Mouse (Mus musculus): ENCODE results near the gene Olfr686. TPM values are rescaled to one million over a fixed set of nuclear protein-coding genes. Genes with fewer than 3 reads are reported as not detected.

The Olfr686 gene
- not detected for total RNA-seq (2021)
- long read RNA-seq, experiment 1, result 0 reads
- long read RNA-seq, experiment 2, result 0 reads

- DNase-seq, result no peak
- intact Hi-C loops (cut with DNase I), result no loop called here
Measured at GRCm38 (mm10) chr7:105207385-105207784, at the start of gene Olfr686. TSS of gene Olfr686 (minus strand) at chr7:105207485.

GRCm38 (mm10) chr7:105256656-105257055 lies 49.4 kb upstream of the Olfr686 start:
- intact Hi-C loops (cut with DNase I), result no loop called here
- DNase-seq, result no peak

- intact Hi-C loops (cut with DNase I), result no loop called here
Measured at GRCm38 (mm10) chr7:105248197-105248596, 40.9 kb upstream of the Olfr686 start.

GRCm38 (mm10) chr7:105247671-105248070 lies 40.4 kb upstream of the Olfr686 start:
- DNase-seq, result no peak
- intact Hi-C loops (cut with DNase I), result no loop called here

More at GRCm38 (mm10) chr7:105248197-105248596, 40.9 kb upstream of the Olfr686 start:
- DNase-seq, result no peak

- no peak for DNase-seq
- intact Hi-C loops (cut with DNase I), result no loop called here
Measured at GRCm38 (mm10) chr7:105229386-105229785, 22.1 kb upstream of the Olfr686 start.

GRCm38 (mm10) chr7:105228138-105228537 lies 20.9 kb upstream of the Olfr686 start:
- DNase-seq, result no peak
- intact Hi-C loops (cut with DNase I), result no loop called here

- intact Hi-C loops (cut with DNase I), result no loop called here
- no peak for DNase-seq
Measured at GRCm38 (mm10) chr7:105226703-105227102, 19.4 kb upstream of the Olfr686 start.

GRCm38 (mm10) chr7:105226072-105226471 lies 18.8 kb upstream of the Olfr686 start:
- DNase-seq, result no peak
- intact Hi-C loops (cut with DNase I), result no loop called here

GRCm38 (mm10) chr7:105218281-105218680 lies 11.0 kb upstream of the Olfr686 start:
- intact Hi-C loops (cut with DNase I), result no loop called here
- no peak for DNase-seq

GRCm38 (mm10) chr7:105214761-105215160 lies 7.5 kb upstream of the Olfr686 start:
- intact Hi-C loops (cut with DNase I), result no loop called here
- no peak for DNase-seq

- intact Hi-C loops (cut with DNase I), result no loop called here
- DNase-seq, result no peak
Measured at GRCm38 (mm10) chr7:105185912-105186311, 21.4 kb downstream of the Olfr686 start, which contains the start of gene Olfr685. TSS of gene Olfr685 (minus strand) at chr7:105186012.

GRCm38 (mm10) chr7:105170773-105171172 lies 36.5 kb downstream of the Olfr686 start:
- intact Hi-C loops (cut with DNase I), result no loop called here
- no peak for DNase-seq

GRCm38 (mm10) chr7:105163553-105163952 lies 43.7 kb downstream of the Olfr686 start, which contains the start of gene Olfr684:
TSS of gene Olfr684 (minus strand) at chr7:105163653.
- no peak for DNase-seq

More at GRCm38 (mm10) chr7:105163553-105163952, 43.7 kb downstream of the Olfr686 start, which contains the start of gene Olfr684:
- intact Hi-C loops (cut with DNase I), result no loop called here

Other genes starting within 250 kb of the Olfr686 start
- not detected for gene Olfr670, start 244.9 kb downstream of the Olfr686 start, total RNA-seq (2021)
- gene Olfr671, start 228.4 kb downstream of the Olfr686 start, total RNA-seq (2021), result not detected
- not detected for gene Olfr672, start 205.5 kb downstream of the Olfr686 start, total RNA-seq (2021)
- gene Olfr675, start 179.0 kb downstream of the Olfr686 start, total RNA-seq (2021), result not detected
- not detected for gene Olfr676, start 174.8 kb downstream of the Olfr686 start, total RNA-seq (2021)
- not detected for gene Olfr677, start 156.1 kb downstream of the Olfr686 start, total RNA-seq (2021)
- not detected for gene Olfr678, start 143.0 kb downstream of the Olfr686 start, total RNA-seq (2021)
- not detected for gene Olfr679, start 126.3 kb downstream of the Olfr686 start, total RNA-seq (2021)
- gene Olfr680-ps1, start 114.7 kb downstream of the Olfr686 start, total RNA-seq (2021), result not detected
- not detected for gene Olfr681, start 90.6 kb downstream of the Olfr686 start, total RNA-seq (2021)
- gene Olfr683, start 60.5 kb downstream of the Olfr686 start, total RNA-seq (2021), result not detected
- not detected for gene Olfr684, start 43.8 kb downstream of the Olfr686 start, total RNA-seq (2021)
- gene Olfr685, start 21.5 kb downstream of the Olfr686 start, total RNA-seq (2021), result not detected
- gene Olfr688, start 80.6 kb upstream of the Olfr686 start, total RNA-seq (2021), result not detected
- not detected for gene Olfr689, start 103.7 kb upstream of the Olfr686 start, total RNA-seq (2021)
- gene Olfr690, start 126.6 kb upstream of the Olfr686 start, total RNA-seq (2021), result not detected
- gene Olfr691, start 134.8 kb upstream of the Olfr686 start, total RNA-seq (2021), result not detected
- not detected for gene Olfr692, start 160.7 kb upstream of the Olfr686 start, total RNA-seq (2021)
- gene Gm5901, start 167.6 kb upstream of the Olfr686 start, total RNA-seq (2021), result not detected
- 10 to 100 TPM; 11.0 to 12.2 TPM for gene Fam160a2, start 192.6 kb upstream of the Olfr686 start, total RNA-seq (2021)
- not detected for gene Cnga4, start 197.1 kb upstream of the Olfr686 start, total RNA-seq (2021)
- gene Cckbr, start 218.2 kb upstream of the Olfr686 start, total RNA-seq (2021), result not detected

Data from gastrocnemius, postnatal 36 days (tissue).